Mouse (Mus musculus) testis, postnatal 10 days (tissue): ENCODE results near the gene Mindy4.

Experiments
- DNase-seq: peaks from one replicate; pipeline ENCODE4 v3.0.0; 2021; ENCODE audit warnings: low spot score

The Mindy4 gene

DNA sequence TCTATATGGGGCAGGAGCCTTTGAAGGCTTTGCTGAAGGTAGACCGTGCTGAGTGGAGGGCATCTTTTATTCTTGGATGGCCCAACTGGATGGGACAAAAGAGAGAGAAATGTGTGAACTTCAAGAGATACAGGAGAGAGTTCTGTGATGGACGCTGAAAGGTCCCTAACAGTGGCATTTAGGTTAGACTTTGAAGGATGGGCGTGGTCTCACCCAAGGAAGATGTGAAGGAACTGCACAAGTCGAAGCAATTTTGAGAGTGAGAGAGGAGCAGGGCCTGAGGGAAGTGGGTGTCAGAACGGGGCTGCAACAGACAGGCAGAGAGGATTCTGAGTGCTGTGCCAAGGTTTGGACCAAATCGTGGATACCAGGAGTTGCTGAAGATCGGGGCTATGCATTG lies 54.1 kb downstream of the Mindy4 start:
- no peak for DNase-seq

DNA sequence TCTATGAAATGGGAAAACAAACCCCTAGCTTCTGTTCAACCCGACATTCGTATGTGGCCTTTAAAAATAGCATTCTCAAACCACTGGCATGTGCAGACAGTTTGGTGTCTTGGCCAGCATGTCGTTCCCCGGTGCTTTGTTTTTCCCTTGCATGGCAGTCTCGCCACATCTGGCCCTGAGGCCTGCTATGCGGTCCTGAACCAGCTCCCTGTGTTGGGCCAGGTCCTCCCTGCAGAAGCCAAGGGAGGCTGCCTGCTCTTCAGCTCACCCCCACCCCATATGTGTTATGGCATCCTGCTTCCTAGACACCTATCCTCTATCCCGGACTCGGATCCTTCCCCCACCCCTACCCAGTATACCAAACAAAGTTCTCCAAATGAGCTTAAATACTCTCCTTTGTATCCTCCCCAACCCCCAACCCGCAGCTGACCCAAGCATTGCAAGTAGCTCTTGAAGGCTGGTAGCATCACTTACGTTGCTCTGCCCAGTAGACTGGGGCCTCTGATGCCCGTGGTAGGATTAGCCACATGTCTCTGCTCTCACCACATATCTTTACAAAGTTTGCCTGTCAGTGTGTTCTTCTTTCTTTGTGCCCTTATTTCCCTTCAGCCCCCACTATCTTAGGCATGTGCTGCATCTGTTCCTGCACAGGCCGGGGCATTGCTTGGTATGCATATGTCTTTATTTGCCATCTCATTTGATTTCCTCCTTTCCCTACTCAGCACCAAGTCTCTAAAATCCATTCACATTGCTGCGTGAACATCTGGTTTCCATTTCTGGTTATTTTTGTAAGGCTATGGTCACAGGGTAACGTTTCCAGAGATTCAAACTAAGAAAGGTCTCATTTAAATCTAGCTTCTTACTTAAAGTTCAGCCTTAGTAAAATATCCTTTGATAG lies 55.5 kb downstream of the Mindy4 start:
- DNase-seq = no peak

- DNase-seq = no peak
Measured at GRCm38 (mm10) chr6:55262161-55262560, 59.0 kb downstream of the Mindy4 start.

DNA sequence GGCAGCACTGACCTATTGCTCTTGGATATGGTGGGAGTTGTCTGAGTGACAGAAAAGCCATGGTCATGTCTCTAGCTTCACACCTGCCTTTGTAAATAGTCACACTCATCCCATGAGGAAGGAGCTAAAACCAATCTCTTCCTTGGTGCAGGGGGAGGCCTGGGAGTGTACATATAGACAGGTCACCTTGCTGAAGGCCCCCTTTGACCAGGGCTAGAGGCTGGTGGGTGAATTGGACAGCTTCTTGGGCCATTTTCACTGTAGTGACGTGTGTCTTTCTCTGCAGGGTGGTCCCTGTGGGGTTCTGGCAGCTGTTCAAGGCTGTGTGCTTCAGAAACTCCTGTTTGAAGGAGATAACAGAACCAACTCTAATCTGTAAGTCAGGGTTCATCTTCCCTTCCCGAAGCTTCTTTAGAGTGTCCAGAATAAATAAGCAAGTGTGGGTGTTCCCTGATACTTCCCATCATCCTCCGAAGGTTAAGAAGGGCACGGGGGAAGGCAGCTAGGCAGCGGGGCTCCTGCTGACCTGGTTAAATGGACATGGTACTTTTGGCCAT lies 60.4 kb downstream of the Mindy4 start:
- no peak for DNase-seq

DNA sequence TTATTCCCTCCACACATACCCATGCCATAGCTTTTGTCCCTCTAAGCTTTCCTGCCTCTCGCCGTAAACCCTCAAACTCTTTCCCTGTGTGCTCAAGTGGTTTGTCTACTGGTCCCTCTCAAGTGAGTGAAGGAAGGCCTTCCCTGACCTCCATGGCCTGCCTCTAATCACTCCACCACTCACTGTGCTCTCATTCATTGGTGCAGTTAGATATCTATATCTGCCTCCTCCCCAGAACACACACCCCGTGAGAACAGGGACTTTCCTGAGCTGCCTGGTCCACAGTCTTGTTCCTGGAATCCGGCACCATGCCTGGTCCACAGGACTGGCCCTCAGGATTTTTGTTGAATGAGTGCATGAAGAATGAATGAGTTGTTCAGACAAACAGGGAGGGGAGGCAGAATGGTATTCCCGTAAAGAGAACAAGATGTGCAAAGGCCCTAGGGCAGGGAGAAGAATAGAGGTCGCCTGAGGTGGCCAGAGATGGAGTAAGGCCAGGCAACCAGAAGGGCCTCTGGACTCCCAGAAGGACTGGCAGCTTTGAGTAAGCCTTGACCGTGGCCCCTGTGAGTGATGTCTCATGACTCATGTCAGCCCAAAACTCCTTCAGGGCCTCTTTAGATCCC lies 61.7 kb downstream of the Mindy4 start:
- no peak for DNase-seq

GRCm38 (mm10) chr6:55272952-55273351 lies 69.8 kb downstream of the Mindy4 start:
- no peak for DNase-seq

DNA sequence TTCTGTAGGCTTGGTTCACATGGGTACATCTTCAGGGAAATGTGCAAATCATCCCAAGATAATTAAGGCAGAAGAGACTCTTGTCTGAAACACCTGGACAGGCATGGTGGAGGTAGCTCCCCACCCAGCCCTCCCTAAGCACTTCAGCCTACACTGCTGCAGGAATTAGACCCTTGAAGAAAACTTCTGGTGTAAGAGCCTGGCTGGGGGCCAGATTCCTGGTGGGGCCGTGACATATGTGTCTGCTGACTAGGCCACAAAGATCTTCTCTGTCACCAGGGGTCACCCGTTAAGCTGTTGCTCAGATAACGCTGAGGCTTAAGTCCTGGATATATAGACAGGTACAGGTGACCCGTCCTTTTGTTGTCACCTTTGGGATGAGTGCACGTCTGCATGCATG lies 70.3 kb downstream of the Mindy4 start:
- DNase-seq = peak; percentile 56

DNA sequence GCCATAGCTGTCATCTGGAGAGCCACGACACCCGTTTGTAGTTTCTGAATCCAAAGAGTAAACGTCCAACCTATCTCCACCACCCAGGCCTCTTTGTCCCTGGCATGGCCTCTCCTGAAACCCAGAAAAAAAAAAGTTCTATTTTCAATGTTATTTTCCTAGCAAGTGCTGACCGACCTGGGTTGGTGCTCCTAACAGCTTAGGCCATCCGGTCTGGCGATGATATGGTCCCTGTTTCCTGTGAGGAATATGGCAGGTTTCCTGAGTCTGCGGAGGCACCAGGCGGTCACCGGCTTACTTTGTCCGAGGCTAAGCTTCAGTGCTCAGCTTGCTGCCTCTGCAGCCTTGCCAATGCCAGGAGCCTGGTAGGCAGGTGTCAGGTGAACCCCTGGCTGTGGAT lies 71.8 kb downstream of the Mindy4 start:
- no peak for DNase-seq

- DNase-seq = no peak
Measured at GRCm38 (mm10) chr6:55275786-55276185, 72.6 kb downstream of the Mindy4 start.

- DNase-seq = no peak
Measured at GRCm38 (mm10) chr6:55276692-55277282, 73.6 kb downstream of the Mindy4 start.

GRCm38 (mm10) chr6:55278086-55278485 lies 74.9 kb downstream of the Mindy4 start:
- no peak for DNase-seq

GRCm38 (mm10) chr6:55278520-55278919 lies 75.3 kb downstream of the Mindy4 start:
- no peak for DNase-seq

DNA sequence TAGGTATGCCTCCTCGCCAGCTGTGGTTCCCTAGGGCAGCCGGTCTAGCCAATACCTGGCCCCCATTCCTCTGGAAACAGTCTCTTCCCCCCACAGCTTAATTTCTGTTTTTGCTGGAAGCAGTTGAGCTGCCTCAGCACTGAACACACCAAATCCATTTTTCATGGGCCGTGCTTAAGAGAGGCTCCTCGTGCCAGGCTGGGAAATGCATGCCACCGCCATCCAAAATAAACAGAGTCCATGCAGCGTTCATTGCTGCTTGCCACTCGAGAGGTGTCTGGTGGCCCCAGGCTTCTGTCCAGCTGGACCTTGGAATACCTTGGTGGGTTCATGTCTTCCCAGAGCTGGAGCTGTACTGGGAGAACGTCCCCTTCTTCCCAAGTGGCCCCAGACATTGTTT lies 77.8 kb downstream of the Mindy4 start:
- no peak for DNase-seq

DNA sequence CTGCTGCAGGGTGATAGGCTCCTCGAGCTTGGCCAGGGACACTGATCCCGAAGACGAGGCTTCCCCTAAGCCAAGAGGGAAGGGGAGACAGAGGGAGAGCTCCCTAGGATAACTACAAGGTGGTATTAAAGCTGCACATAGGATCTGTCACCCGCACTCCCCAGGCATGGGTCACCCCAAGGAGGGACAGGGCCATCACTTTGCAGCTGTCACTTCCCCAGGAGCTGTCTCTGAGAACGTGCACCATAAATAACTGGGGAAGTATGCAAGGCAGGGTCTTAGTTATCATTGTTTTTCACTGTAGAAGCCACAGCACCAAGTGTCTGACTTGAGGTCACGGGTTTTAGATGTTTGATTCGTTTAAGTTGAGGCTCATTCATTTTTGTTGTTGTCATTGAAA lies 78.5 kb downstream of the Mindy4 start:
- no peak for DNase-seq

- no peak for DNase-seq
Measured at GRCm38 (mm10) chr6:55282348-55282747, 79.2 kb downstream of the Mindy4 start.

GRCm38 (mm10) chr6:55285218-55285617 lies 82.0 kb downstream of the Mindy4 start:
- DNase-seq = no peak

DNA sequence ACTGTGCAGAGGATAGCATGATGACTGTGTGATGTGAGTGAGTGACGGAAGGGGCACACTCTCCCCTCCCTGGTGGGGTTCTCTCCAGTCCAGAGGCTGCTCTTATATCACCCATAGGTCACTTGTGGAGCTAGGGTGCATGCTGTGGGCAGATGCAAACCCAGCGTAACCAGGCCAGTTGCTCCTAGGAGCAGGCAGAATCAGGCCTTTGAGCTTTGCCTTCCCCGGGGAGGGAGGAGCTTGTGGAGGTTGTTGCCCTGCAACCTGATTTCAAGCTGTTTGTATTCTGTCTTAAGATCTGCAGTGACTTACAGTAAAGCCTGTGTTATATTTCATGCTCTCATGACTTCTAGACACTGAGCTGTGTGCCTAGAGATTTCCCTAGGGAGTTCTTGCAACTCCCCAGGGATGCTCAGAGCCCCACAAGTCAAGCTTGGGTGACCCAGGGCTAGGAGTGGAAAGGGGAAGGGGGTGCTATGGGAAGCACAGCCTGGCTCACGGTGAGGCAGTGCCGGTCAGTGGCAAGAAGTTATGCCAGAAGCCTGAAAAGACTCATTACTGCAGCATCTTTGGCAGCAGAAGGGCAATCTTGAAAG lies 84.9 kb downstream of the Mindy4 start:
- DNase-seq = no peak

DNA sequence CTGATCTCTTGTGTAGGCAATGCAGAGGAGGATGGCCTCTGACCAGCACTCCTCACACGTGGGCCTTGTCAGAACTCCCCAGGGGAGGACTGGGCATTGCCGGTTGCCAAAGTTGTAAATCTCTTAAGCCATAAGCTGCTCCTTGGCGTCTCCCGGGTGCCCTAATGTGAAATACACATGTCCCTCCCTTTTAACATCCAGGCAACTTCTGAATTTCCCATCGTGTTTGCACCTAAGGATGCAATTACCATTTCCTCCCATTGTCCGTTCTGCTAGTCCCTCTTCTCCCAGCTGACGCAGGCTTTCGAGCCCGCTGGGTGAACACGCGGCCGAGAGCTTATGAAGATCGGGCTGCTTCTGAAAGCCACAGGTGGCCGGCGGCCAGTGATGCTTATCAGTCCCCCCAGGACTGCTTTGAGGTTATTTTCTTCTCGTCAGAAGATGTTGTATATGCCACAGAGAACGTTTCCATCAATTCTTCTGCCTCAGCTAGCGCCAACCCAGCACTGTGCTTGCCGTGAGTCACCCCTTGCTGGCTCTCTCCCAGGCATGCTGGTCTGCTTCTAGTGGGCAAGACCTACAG lies 91.5 kb downstream of the Mindy4 start:
- DNase-seq = no peak

DNA sequence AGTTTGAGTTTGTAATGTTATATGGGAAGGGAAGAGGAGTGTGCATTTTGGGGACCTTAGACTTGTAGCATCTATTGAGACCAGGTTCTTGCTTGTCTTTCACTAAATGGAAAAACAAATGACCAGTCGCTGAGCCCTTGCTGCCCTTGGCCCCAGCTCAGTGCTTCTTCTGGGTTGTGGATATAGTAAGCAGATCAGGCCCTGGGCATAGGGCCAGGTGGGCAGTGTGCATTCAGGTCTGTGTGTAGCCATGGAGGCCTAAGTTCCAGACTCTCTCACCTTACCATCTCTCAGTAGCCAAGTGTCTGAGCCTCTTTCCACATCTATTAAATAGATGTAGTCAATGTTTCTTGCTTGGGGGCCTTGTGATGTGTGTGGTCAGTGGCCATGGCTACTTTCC lies 92.1 kb downstream of the Mindy4 start:
- no peak for DNase-seq

GRCm38 (mm10) chr6:55299482-55299881 lies 96.3 kb downstream of the Mindy4 start:
- DNase-seq = no peak

DNA sequence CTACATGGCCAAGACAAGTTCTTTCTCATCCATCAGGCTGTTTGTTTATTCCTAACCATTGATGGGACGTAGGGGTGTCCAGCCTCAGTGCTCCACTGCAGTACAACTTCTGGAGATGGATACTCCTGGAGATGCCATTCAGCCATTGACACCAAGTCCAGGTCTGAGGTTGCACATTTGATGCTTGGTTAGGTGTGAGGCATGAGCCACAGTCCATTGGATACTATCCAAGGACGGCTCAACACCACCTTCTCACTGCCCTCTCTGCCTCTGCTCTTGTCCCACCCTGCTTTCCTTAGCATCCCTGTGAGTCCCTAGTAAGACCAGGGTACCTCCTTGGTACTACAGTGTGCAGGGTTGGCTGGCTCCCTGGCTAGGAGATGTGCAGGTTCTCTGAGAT lies 96.7 kb downstream of the Mindy4 start:
- no peak for DNase-seq

GRCm38 (mm10) chr6:55300704-55301103 lies 97.5 kb downstream of the Mindy4 start:
- no peak for DNase-seq
